Mouse (Mus musculus) embryonic facial prominence, embryonic 11.5 days (tissue): ENCODE data around the gene Lcp2. TPM values are rescaled to one million over a fixed set of nuclear protein-coding genes. Genes with fewer than 3 reads are reported as not detected.
A peak's percentile ranks its signal among the peaks of the same experiment; 100 is the strongest.

Experiments used
- ATAC-seq: fragments of 200-750 bp; cut with Nextera tagmentation; replicated peaks from 2 replicates; pipeline ENCODE4 v1.8.0; 2017; ENCODE audit warnings: low read depth; ENCODE audit not compliant: insufficient number of reproducible peaks, low FRiP score, low TSS enrichment
- DNase-seq: peaks from one replicate; pipeline ENCODE4 v3.0.0-alpha.2; 2015; ENCODE audit warnings: low spot score
- H3K27ac ChIP-seq: fragments of 300-500 bp; sonication (generic); replicated peaks from 2 replicates; pipeline ENCODE4 v1.5.1; 2014; ENCODE audit warnings: mild to moderate bottlenecking, low read depth, low read length, control low read depth
- H3K27me3 ChIP-seq: fragments of 300-500 bp; sonication (generic); 2 replicates; pipeline ENCODE4 v1.6.1; 2014; ENCODE audit warnings: mild to moderate bottlenecking, low read length, moderate library complexity, mixed read lengths; ENCODE audit not compliant: control insufficient read depth, insufficient read depth
- H3K36me3 ChIP-seq: fragments of 300-500 bp; sonication (generic); replicated peaks from 2 replicates; pipeline ENCODE4 v1.6.1; 2014; ENCODE audit warnings: low read depth, mild to moderate bottlenecking, low read length, moderate library complexity, mixed read lengths; ENCODE audit not compliant: control insufficient read depth, insufficient read depth
- H3K4me1 ChIP-seq: fragments of 300-500 bp; sonication (generic); 2 replicates; pipeline ENCODE4 v1.6.1; 2014; ENCODE audit warnings: low read length, mixed read lengths; ENCODE audit not compliant: control insufficient read depth, insufficient read depth
- H3K4me2 ChIP-seq: fragments of 300-500 bp; sonication (generic); 2 replicates; pipeline ENCODE4 v1.6.1; 2014; ENCODE audit warnings: low read depth, mild to moderate bottlenecking, control low read depth, low read length, moderate library complexity
- H3K4me3 ChIP-seq: fragments of 300-500 bp; sonication (generic); 2 replicates; pipeline ENCODE4 v1.5.1; 2014; ENCODE audit warnings: low read depth, low read length, control low read depth
- H3K9ac ChIP-seq: fragments of 300-500 bp; sonication (generic); replicated peaks from 2 replicates; pipeline ENCODE4 v1.6.1; 2014; ENCODE audit warnings: mild to moderate bottlenecking, control low read depth, low read length
- H3K9me3 ChIP-seq: fragments of 300-500 bp; sonication (generic); replicated peaks from 2 replicates; pipeline ENCODE4 v1.6.1; 2016; ENCODE audit warnings: mild to moderate bottlenecking, low read length, inconsistent platforms, mixed read lengths; ENCODE audit not compliant: control insufficient read depth
- WGBS: fragments of 180-500 bp; shearing (Covaris S2); extraction: QIAGEN DNeasy Blood & Tissue Kit; methylation state at CpG from one replicate; pipeline ENCODE4 v1.1.7; 2014; 5-methylcytosine and 5-hydroxymethylcytosine counted together
- polyA plus RNA-seq: library from polyadenylated mRNA; unstranded; fragments of >200 nt; fragmentation: Nextera tagmentation; extraction: Ambion mirVana; gene quantifications from 2 replicates; pipeline ENCODE4 v1.2.1, GENCODE M21; 2014

Gene Lcp2
- polyA plus RNA-seq, 1 experiment from 2014 or later: 2.4 TPM

DNA sequence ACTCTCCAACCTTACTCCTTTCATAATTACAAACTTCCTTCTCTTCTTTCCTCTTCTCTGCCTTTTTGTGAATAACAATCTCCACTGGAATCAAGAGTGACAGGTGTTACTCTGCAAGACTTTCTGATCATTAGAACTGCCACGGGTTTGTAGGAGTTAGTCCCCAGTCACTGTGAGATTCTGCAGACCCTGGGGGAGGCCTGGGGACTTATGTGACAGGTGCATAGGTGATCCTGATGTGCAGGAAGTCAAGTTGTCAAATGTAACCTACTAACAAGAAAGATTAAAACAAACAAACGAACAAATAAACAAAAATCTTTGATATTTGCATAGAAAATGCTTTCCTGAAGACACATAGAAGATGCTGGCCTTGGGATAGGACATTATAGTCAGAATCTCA lies 16.5 kb downstream of the Lcp2 start:
- H3K9ac ChIP-seq: no peak overlapping the region
- no peaks in the 10 kb centered on the region; the same call in 1 of the 2 replicates for H3K4me1 ChIP-seq
- 55% methylated on average over 2 of the region's 2 CpGs for WGBS
- no peaks in the 10 kb centered on the region for H3K27me3 ChIP-seq
- H3K27ac ChIP-seq: no peak overlapping the region
- no peak overlapping the region for H3K4me2 ChIP-seq
- no peak overlapping the region for H3K4me3 ChIP-seq
- ATAC-seq: no peak
- DNase-seq: no peak
- no peaks in the 10 kb centered on the region for H3K9me3 ChIP-seq
- H3K36me3 ChIP-seq: no peaks in the 10 kb centered on the region

DNA sequence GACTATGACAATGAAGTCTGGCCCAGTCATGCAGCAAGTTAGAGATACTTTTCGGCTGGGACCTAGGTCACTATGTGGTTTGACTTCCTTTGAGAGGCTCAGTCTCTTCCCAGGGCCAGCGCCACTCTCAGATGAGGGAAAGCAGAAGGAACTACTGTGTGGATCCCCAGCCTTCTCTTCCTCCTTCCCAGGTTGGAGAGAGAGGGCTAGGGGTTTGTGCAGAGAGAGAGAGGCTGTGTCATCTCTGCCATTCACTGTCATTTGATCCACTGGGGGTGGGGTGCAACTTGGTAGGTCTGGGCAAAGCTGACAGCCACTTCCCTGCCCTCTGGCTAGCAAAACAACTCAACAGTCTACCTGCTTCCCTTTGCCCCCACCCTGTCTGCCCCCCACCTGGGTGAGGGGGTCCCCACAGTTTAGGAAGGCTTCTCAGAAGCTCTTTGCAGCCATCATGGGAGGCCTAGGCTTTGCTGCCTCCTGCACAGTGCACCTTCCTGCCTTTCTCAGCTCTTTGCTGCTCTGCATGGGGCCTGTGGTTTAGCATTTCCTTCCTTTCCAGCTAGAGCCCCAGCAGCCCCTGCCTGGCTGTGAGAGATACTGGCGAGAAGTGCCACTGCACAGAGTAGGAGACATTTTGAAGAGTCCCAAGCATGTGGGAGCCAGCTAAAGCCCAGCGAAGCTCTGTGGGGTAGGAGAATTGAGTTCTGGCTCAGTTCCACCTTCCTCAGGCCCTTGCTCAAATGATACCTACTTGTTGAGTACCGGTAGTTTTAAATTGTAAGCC lies 17.2 kb downstream of the Lcp2 start:
- Histone ChIP-seq H3K9me3 (no peaks in the 10 kb centered on the region), H3K27ac (no peak overlapping the region), H3K27me3 (no peaks in the 10 kb centered on the region), H3K36me3 (no peaks in the 10 kb centered on the region), H3K4me2 (no peak overlapping the region), H3K4me1 (no peaks in the 10 kb centered on the region; the same call in 1 of the 2 replicates), H3K4me3 (no peak overlapping the region), H3K9ac (no peak overlapping the region)
- peak; percentile 12 for DNase-seq
- WGBS: 43% methylated on average over 5 of the region's 5 CpGs
- no peak for ATAC-seq

DNA sequence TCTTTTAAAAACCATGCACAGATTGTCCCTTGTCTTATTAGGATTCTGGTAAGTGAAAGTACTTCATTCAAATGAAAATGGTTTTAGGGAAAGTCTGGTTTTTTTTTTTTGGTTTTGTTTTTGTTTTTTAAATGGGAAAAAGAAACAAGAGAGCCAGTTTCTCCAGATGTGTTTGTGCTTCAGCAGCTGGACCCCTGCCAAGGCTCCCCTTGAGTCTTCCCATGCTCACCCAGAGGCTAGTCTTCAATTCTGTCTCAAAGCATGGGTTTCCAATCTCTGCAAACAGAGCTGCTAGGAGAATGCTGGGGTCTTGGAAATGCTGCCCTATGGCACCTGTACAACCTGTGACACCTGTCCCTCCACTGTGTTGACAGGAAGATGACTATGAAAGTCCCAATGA lies 23.9 kb downstream of the Lcp2 start:
- no peak for DNase-seq
- no peak overlapping the region for H3K4me3 ChIP-seq
- no peaks in the 10 kb centered on the region for H3K4me1 ChIP-seq
- no peak overlapping the region for H3K9ac ChIP-seq
- ATAC-seq: no peak
- H3K4me2 ChIP-seq: no peak overlapping the region
- no peaks in the 10 kb centered on the region for H3K9me3 ChIP-seq
- H3K27me3 ChIP-seq: no peaks in the 10 kb centered on the region
- no peaks in the 10 kb centered on the region for H3K36me3 ChIP-seq
- H3K27ac ChIP-seq: no peak overlapping the region

DNA sequence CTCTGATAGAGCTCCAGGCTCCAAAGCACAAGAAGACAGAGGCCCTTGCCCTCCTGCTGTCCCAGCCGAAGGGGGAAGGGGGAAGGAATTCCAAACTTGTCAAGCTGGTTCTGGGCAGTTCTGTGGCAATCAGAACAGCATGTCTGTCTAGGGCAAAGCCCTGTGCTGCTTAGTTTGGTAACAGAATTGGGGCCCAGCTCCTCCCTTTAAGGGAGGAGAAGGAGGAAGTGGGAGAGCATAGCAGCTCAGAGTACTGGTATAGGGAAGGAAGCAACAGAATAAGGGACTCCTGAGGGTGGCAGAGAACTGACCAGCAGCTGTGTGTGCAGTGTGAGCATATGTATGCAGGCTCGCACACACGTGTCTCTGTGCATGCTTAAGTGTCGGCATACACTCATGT lies 25.6 kb downstream of the Lcp2 start:
- H3K4me3 ChIP-seq: no peak overlapping the region
- ATAC-seq (no peak; the same call in 1 of the 2 replicates), DNase-seq (peak; percentile 25)
- 67% methylated on average over 4 of the region's 4 CpGs for WGBS
- H3K27me3 ChIP-seq: no peaks in the 10 kb centered on the region
- no peak overlapping the region for H3K9ac ChIP-seq
- H3K9me3 ChIP-seq: no peaks in the 10 kb centered on the region
- H3K4me1 ChIP-seq: no peaks in the 10 kb centered on the region
- no peak overlapping the region for H3K27ac ChIP-seq
- H3K4me2 ChIP-seq: no peak overlapping the region
- no peaks in the 10 kb centered on the region for H3K36me3 ChIP-seq

DNA sequence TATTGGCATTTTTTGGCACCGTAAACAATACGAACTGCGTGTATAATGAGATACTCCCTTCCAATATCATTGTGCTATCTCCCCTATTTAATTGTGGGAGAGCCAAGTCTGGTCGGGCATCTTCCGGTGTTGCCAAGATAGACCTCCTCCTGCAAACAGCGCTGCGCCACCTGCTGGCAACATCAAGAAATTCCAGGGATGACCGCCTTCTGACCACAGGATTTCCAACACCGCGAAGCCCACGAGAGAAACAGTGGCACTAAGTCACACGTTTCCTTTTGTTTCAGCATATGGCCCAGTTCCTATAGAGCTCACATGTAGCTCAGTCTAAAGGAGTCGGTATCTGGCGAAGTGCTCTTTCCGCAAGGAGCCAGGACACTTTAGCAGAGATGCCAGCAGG lies 27.1 kb downstream of the Lcp2 start:
- Histone ChIP-seq H3K4me2 (peak overlapping the region; percentile 6; the same call in 1 of the 2 replicates), H3K4me3 (no peak overlapping the region), H3K27me3 (no peaks in the 10 kb centered on the region), H3K4me1 (no peaks in the 10 kb centered on the region), H3K9ac (no peak overlapping the region), H3K27ac (no peak overlapping the region), H3K36me3 (no peaks in the 10 kb centered on the region), H3K9me3 (no peaks in the 10 kb centered on the region)
- ATAC-seq (no peak), DNase-seq (peak; percentile 77)
- WGBS: 11% methylated on average over 15 of the region's 15 CpGs

DNA sequence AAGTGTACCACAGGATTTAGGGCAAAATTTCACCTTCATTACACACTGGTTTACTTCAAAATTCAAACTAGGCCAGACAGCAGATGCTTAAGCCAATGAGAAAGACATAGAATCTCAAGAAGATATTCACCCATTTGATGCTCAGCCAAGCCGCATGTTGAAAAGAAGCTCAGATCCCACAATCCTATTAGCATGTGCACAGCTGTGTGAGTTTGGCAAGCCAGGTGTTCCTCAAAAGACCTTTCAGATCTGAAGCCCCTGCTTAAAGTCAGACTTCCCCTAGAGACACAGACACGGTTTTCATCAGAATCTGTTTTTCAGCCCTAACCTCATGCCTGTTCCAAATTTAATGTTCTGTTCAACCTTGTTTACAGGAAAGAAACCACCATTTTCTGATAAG lies 31.1 kb downstream of the Lcp2 start:
- H3K9ac ChIP-seq: no peak overlapping the region
- no peaks in the 10 kb centered on the region for H3K36me3 ChIP-seq
- no peak overlapping the region for H3K4me2 ChIP-seq
- no peaks in the 10 kb centered on the region for H3K27me3 ChIP-seq
- DNase-seq (no peak), ATAC-seq (no peak)
- no peaks in the 10 kb centered on the region for H3K4me1 ChIP-seq
- H3K27ac ChIP-seq: no peak overlapping the region
- 84% methylated on average over 2 of the region's 2 CpGs for WGBS
- H3K4me3 ChIP-seq: no peak overlapping the region
- no peaks in the 10 kb centered on the region for H3K9me3 ChIP-seq

DNA sequence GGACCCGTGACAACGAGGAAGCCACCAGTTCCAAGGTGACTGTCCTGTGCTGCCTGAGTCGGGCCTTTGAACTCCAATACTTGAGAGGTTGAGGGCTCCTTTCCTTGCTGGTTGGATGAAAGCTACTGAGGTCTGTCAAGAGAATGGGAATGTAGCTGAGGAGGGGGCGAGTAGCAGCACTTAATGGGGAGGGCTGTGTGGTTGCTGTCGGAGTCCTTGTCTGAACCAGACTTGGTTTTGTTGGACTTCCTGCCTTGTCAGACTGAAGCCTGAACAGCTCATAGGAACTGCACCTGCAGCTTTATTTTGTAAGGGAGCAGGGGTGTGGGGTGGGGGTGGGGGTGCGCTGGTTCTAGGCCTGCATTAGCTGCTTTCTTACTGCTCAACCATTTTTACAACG lies 31.9 kb downstream of the Lcp2 start:
- no peak for DNase-seq
- Histone ChIP-seq H3K4me2 (no peak overlapping the region), H3K9ac (no peak overlapping the region), H3K27me3 (no peaks in the 10 kb centered on the region), H3K4me1 (no peaks in the 10 kb centered on the region), H3K9me3 (no peaks in the 10 kb centered on the region), H3K4me3 (no peak overlapping the region), H3K36me3 (no peaks in the 10 kb centered on the region), H3K27ac (no peak overlapping the region)
- WGBS: 89% methylated on average over 7 of the region's 7 CpGs
- ATAC-seq: no peak

DNA sequence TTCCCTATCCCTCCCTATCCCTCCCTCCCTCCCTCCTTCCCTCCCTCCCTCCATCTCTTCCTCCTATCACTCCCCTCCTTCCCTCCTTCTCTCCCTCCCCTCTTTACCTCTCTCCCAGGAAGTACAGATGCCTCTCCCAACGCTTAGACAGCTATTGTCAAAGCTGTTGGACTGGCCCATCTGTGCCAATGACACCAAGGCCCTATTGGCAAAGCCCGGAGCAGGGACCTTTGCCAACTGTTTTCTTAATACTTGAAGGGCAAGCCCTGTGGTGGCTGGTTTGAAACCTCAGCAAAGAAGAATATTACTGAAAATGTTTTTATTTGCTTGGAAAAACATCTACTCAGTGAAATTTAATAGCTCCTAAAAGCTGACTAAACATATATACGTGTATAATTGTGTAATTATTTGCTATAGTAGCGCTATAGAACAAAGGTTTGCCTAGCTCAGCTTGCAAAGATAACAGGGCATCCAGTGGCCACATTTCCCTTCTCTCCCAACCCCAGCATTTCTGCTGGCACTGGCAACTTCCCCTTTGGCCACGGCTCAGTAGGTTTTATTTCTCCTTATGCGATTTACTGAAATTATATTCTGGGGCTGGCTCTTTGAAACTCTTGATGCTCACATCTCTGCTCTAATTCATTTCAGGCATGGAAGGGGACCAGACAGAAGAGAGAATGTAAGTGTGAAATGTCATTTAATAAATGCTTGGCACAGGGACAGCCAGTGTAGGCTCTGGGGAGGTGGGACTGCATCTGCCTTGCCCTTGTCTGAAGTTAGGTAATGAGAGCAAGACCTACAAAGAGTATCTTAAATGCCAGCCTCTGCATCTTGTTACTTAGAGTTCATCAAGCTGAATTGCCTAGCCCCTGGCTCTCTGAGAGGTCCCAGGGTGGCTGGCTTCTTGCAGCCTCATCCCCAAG lies 33.1 kb downstream of the Lcp2 start:
- Histone ChIP-seq H3K4me2 (no peak overlapping the region), H3K9me3 (no peaks in the 10 kb centered on the region), H3K36me3 (no peaks in the 10 kb centered on the region), H3K27me3 (no peaks in the 10 kb centered on the region), H3K27ac (no peak overlapping the region), H3K4me3 (no peak overlapping the region), H3K9ac (no peak overlapping the region), H3K4me1 (no peaks in the 10 kb centered on the region)
- ATAC-seq (no peak), DNase-seq (no peak)
- 61% methylated on average over 6 of the region's 6 CpGs for WGBS
